Mouse (Mus musculus) MEL (cell line): ENCODE data around the gene Tnp1. TPM values are rescaled to one million over a fixed set of nuclear protein-coding genes. Genes with fewer than 3 reads are reported as not detected.

Source experiments
- DNase-seq: peaks from one replicate; pipeline ENCODE4 v3.0.0; 2011; ENCODE audit warnings: low read depth, low spot score
- H3K27ac ChIP-seq: 2 replicates; pipeline ENCODE4 v1.5.1; 2012; ENCODE audit warnings: low read depth, mild to moderate bottlenecking, control low read depth, low read length, moderate library complexity; ENCODE audit not compliant: control insufficient read depth
- H3K27me3 ChIP-seq, 2 experiments: fragments of 150-350 bp in 1 of 2; sonication (generic) in 1 of 2; 2 replicates each; pipeline ENCODE4 v1.6.1; 2012; ENCODE audit warnings: low read length in 2 of 2, mild to moderate bottlenecking in 2 of 2, improper control_type of control experiment in 1 of 2, moderate library complexity in 1 of 2; ENCODE audit not compliant: insufficient read depth in 2 of 2, control insufficient read depth in 1 of 2
- H3K36me3 ChIP-seq, 2 experiments: 2 replicates each; pipeline ENCODE4 v1.6.1; 2012 to 2014; ENCODE audit warnings: low read length in 2 of 2, improper control_type of control experiment in 1 of 2, inconsistent platforms in 1 of 2, mild to moderate bottlenecking in 1 of 2; ENCODE audit not compliant: insufficient read depth in 2 of 2, control insufficient read depth in 1 of 2
- H3K4me1 ChIP-seq, 2 experiments: fragments of 150-350 bp in 1 of 2; sonication (generic) in 1 of 2; 2 replicates each; pipeline ENCODE4 v1.6.1; 2012; ENCODE audit warnings: low read length in 2 of 2, improper control_type of control experiment in 1 of 2, mild to moderate bottlenecking in 1 of 2; ENCODE audit not compliant: insufficient read depth in 2 of 2, control insufficient read depth in 1 of 2
- H3K4me3 ChIP-seq, 2 experiments: fragments of 150-350 bp in 1 of 2; sonication (generic) in 1 of 2; 2 replicates each; pipeline ENCODE4 v1.5.1; 2012; ENCODE audit warnings: low read depth in 2 of 2, low read length in 2 of 2, mild to moderate bottlenecking in 2 of 2, moderate library complexity in 2 of 2, control low read depth in 1 of 2, improper control_type of control experiment in 1 of 2; ENCODE audit not compliant: control insufficient read depth in 1 of 2, insufficient read depth in 1 of 2
- H3K79me2 ChIP-seq: 2 replicates; pipeline ENCODE4 v1.6.1; 2012; ENCODE audit warnings: mild to moderate bottlenecking, low read length, moderate library complexity; ENCODE audit not compliant: control insufficient read depth, poor library complexity, insufficient read depth
- H3K9ac ChIP-seq: 2 replicates; pipeline ENCODE4 v1.6.1; 2012; ENCODE audit warnings: low read depth, mild to moderate bottlenecking, control low read depth, low read length, moderate library complexity; ENCODE audit not compliant: control insufficient read depth, poor library complexity, severe bottlenecking
- H3K9me3 ChIP-seq: fragments of 150-350 bp; sonication (generic); replicated peaks from 2 replicates; pipeline ENCODE4 v1.6.1; 2012; ENCODE audit warnings: mild to moderate bottlenecking, low read length, improper control_type of control experiment, moderate library complexity; ENCODE audit not compliant: insufficient read depth
- MAZ ChIP-seq: IDR thresholded peaks from 2 replicates; pipeline ENCODE4 v1.6.1; 2012; ENCODE audit warnings: low read depth, mild to moderate bottlenecking, inconsistent platforms, low read length, improper control_type of control experiment
- NELFE ChIP-seq: IDR thresholded peaks from 2 replicates; pipeline ENCODE4 v1.6.1; 2011; ENCODE audit warnings: low read depth, low read length, improper control_type of control experiment
- NRF1 ChIP-seq: IDR thresholded peaks from 2 replicates; pipeline ENCODE4 v1.6.1; 2014; ENCODE audit warnings: low read depth, mild to moderate bottlenecking, inconsistent platforms, low read length, improper control_type of control experiment, moderate library complexity; ENCODE audit not compliant: poor library complexity, insufficient read depth, severe bottlenecking
- POLR2AphosphoS2 ChIP-seq: IDR thresholded peaks from 2 replicates; pipeline ENCODE4 v1.6.1; 2011; ENCODE audit warnings: low read length, improper control_type of control experiment
- ZC3H11A ChIP-seq: IDR thresholded peaks from 2 replicates; pipeline ENCODE4 v1.6.1; 2012; ENCODE audit warnings: low read depth, mild to moderate bottlenecking, inconsistent platforms, low read length, improper control_type of control experiment
- polyA plus RNA-seq, 2 experiments: library from polyadenylated mRNA; stranded (reverse) in 1 of 2; unstranded in 1 of 2; fragments of >175 nt in 1 of 2; fragments of >200 nt in 1 of 2; gene quantifications; 2 replicates each; pipeline versions ENCODE4 v1.2.1 to v1.2.4; 2012; ENCODE audit warnings: low replicate concordance in 2 of 2, low read depth in 1 of 2; ENCODE audit not compliant: insufficient read length in 2 of 2, insufficient read depth in 1 of 2, missing spikeins in 1 of 2
- total RNA-seq: library from RNA; depleted of rRNA; stranded (reverse); fragments of 300-350 nt; gene quantifications from 2 replicates; pipeline ENCODE4 v1.2.3, GENCODE M21; 2012; rRNA removed

Tnp1 gene
- total and polyA plus RNA-seq, 3 experiments = not detected

DNA sequence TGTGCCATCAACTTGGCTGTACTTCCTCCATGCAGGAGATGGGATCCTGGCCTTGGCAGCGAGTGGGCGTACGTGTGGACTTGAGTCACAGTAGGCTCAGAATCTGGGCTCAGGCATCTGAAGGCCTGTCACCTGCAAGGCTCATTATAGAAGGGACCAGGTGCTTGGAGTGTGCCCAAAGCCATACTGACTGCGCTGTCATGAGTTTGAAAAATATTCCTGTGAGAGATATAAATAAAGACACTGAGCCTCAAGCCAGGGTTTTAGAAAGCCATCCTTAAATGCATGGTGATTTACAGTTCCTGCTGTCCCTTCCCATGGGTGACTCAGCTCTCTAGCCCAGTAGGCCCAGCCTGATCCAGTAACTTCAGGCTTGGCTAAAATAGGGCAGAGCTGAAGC, 49.3 kb downstream of the Tnp1 start:
- TF ChIP-seq ZC3H11A = no peak
- TF ChIP-seq MAZ = no peak
- no peak for TF ChIP-seq NELFE
- TF ChIP-seq POLR2AphosphoS2 = no peak
- no peak for TF ChIP-seq NRF1
- no peak overlapping the region for H3K4me3 ChIP-seq
- H3K4me1 ChIP-seq = no peaks in the 10 kb centered on the region
- no peak for DNase-seq
- H3K79me2 ChIP-seq = no peaks in the 10 kb centered on the region
- H3K9me3 ChIP-seq = no peaks in the 10 kb centered on the region
- H3K9ac ChIP-seq = no peak overlapping the region
- H3K27me3 ChIP-seq = no peaks in the 10 kb centered on the region
- no peaks in the 10 kb centered on the region for H3K36me3 ChIP-seq
- H3K27ac ChIP-seq = no peak overlapping the region

Other genes starting within 250 kb of the Tnp1 start
- gene Igfbp2, start 191.4 kb downstream of the Tnp1 start, total RNA-seq = not detected in 2 replicates
- gene Igfbp2, start 191.4 kb downstream of the Tnp1 start, polyA plus RNA-seq = not detected
- gene Igfbp5, start 141.0 kb downstream of the Tnp1 start, total RNA-seq = 0.03 TPM in 1 of 2 replicates, not detected in the other
- gene Igfbp5, start 141.0 kb downstream of the Tnp1 start, polyA plus RNA-seq = under 1 TPM in 1 of 2 experiments, not detected in 1; 0.03 TPM